Mouse (Mus musculus): Measurements from ENCODE around the gene Olfr670. TPM values are rescaled to one million over a fixed set of nuclear protein-coding genes. Genes with fewer than 3 reads are reported as not detected.
"Not testable (repeated sequence)": the region's sequence is repeated elsewhere in the genome, so short reads cannot be mapped to it uniquely, and the experiment has no call there.

The Olfr670 gene
- polyA plus RNA-seq (2015; fragmentation: Nextera tagmentation; extraction: Ambion mirVana), result not detected in 2 replicates

- 48% methylated on average over 1 of the region's 1 CpGs for WGBS (ENCODE audit: insufficient replicate concordance)
- Histone ChIP-seq H3K9ac (ENCODE audit: low read depth, low read length) (no peak within 1 kb of the TSS), H3K27me3 (ENCODE audit: control insufficient read depth, insufficient read depth, low read depth, low read length) (no peaks in the 10 kb centered on the region), H3K4me3 (ENCODE audit: low read depth, low read length) (no peak within 1 kb of the TSS), H3K4me1 (ENCODE audit: control insufficient read depth, low read depth, low read length) (no peaks in the 10 kb centered on the region), H3K27ac (ENCODE audit: low read length) (no peak within 1 kb of the TSS), H3K36me3 (ENCODE audit: control insufficient read depth, insufficient read depth) (no peaks in the 10 kb centered on the region), H3K9me3 (replicated peaks; ENCODE audit: control insufficient read depth, low read length) (no peaks in the 10 kb centered on the region), H3K4me2 (ENCODE audit: low read depth, low read length) (no peak within 1 kb of the TSS)
- ATAC-seq (ENCODE audit: low read depth), result no peak
These were observed at the start of gene Olfr670 for GRCm38 (mm10) chr7:104962520-104962919. TSS of gene Olfr670 (minus strand) at chr7:104962620.

- no peak within 1 kb of the TSS for H3K4me2 ChIP-seq (ENCODE audit: low read depth, low read length)
- no peaks in the 10 kb centered on the region for H3K9me3 ChIP-seq (replicated peaks; ENCODE audit: control insufficient read depth, low read length)
- no peaks in the 10 kb centered on the region for H3K4me1 ChIP-seq (ENCODE audit: control insufficient read depth, low read depth, low read length)
- H3K4me3 ChIP-seq (ENCODE audit: low read depth, low read length), result no peak within 1 kb of the TSS
- no peak within 1 kb of the TSS for H3K27ac ChIP-seq (ENCODE audit: low read length)
- H3K36me3 ChIP-seq (ENCODE audit: control insufficient read depth, insufficient read depth), result no peaks in the 10 kb centered on the region
- no peaks in the 10 kb centered on the region for H3K27me3 ChIP-seq (ENCODE audit: control insufficient read depth, insufficient read depth, low read depth, low read length)
- H3K9ac ChIP-seq (ENCODE audit: low read depth, low read length), result no peak within 1 kb of the TSS
- no peak for ATAC-seq (ENCODE audit: low read depth)
These were observed 39.5 kb upstream of the Olfr670 start, which contains the start of gene Olfr672 for GRCm38 (mm10) chr7:105001929-105002328. TSS of gene Olfr672 (minus strand) at chr7:105002029.

GRCm38 (mm10) chr7:104979026-104979425, 16.6 kb upstream of the Olfr670 start, which contains the start of gene Olfr671:
TSS of gene Olfr671 (minus strand) at chr7:104979126.
- no peak for ATAC-seq (ENCODE audit: low read depth)
- H3K9ac ChIP-seq (ENCODE audit: low read depth, low read length), result no peak within 1 kb of the TSS

GRCm38 (mm10) chr7:104972507-104972906, 10.1 kb upstream of the Olfr670 start:
- WGBS (ENCODE audit: insufficient replicate concordance), result 39% methylated on average over 2 of the region's 2 CpGs
- H3K4me1 ChIP-seq (ENCODE audit: control insufficient read depth, low read depth, low read length); H3K27me3 ChIP-seq (ENCODE audit: control insufficient read depth, insufficient read depth, low read depth, low read length); ATAC-seq (ENCODE audit: low read depth); H3K9ac ChIP-seq (ENCODE audit: low read depth, low read length); H3K27ac ChIP-seq (ENCODE audit: low read length); H3K4me2 ChIP-seq (ENCODE audit: low read depth, low read length); H3K36me3 ChIP-seq (ENCODE audit: control insufficient read depth, insufficient read depth); H3K9me3 ChIP-seq (replicated peaks; ENCODE audit: control insufficient read depth, low read length); H3K4me3 ChIP-seq (ENCODE audit: low read depth, low read length): not testable (repeated sequence)

More at GRCm38 (mm10) chr7:104979026-104979425, 16.6 kb upstream of the Olfr670 start, which contains the start of gene Olfr671:
- H3K27ac ChIP-seq (ENCODE audit: low read length), result no peak within 1 kb of the TSS
- no peaks in the 10 kb centered on the region for H3K27me3 ChIP-seq (ENCODE audit: control insufficient read depth, insufficient read depth, low read depth, low read length)
- no peaks in the 10 kb centered on the region for H3K4me1 ChIP-seq (ENCODE audit: control insufficient read depth, low read depth, low read length)
- H3K4me3 ChIP-seq (ENCODE audit: low read depth, low read length), result no peak within 1 kb of the TSS
- H3K4me2 ChIP-seq (ENCODE audit: low read depth, low read length), result no peak within 1 kb of the TSS
- H3K36me3 ChIP-seq (ENCODE audit: control insufficient read depth, insufficient read depth), result no peaks in the 10 kb centered on the region
- WGBS (ENCODE audit: insufficient replicate concordance), result 54% methylated on average over 1 of the region's 1 CpGs
- no peaks in the 10 kb centered on the region for H3K9me3 ChIP-seq (replicated peaks; ENCODE audit: control insufficient read depth, low read length)

- peak; percentile 47; the same call in 1 of the 2 replicates for ATAC-seq (ENCODE audit: low read depth)
- WGBS (ENCODE audit: insufficient replicate concordance), result 79% methylated on average over 16 of the region's 16 CpGs
These were observed 12.2 kb downstream of the Olfr670 start for GRCm38 (mm10) chr7:104950234-104950633.

GRCm38 (mm10) chr7:104933940-104934339, 28.5 kb downstream of the Olfr670 start, which contains the start of gene Olfr669:
TSS of gene Olfr669 (plus strand) at chr7:104934240.
- Histone ChIP-seq H3K9ac (ENCODE audit: low read depth, low read length) (no peak within 1 kb of the TSS), H3K36me3 (ENCODE audit: control insufficient read depth, insufficient read depth) (no peaks in the 10 kb centered on the region), H3K9me3 (replicated peaks; ENCODE audit: control insufficient read depth, low read length) (no peaks in the 10 kb centered on the region), H3K27me3 (ENCODE audit: control insufficient read depth, insufficient read depth, low read depth, low read length) (no peaks in the 10 kb centered on the region), H3K4me3 (ENCODE audit: low read depth, low read length) (no peak within 1 kb of the TSS), H3K27ac (ENCODE audit: low read length) (no peak within 1 kb of the TSS), H3K4me1 (ENCODE audit: control insufficient read depth, low read depth, low read length) (no peaks in the 10 kb centered on the region), H3K4me2 (ENCODE audit: low read depth, low read length) (no peak within 1 kb of the TSS)
- 54% methylated on average over 1 of the region's 1 CpGs for WGBS (ENCODE audit: insufficient replicate concordance)
- ATAC-seq (ENCODE audit: low read depth), result no peak

More at GRCm38 (mm10) chr7:104950234-104950633, 12.2 kb downstream of the Olfr670 start:
- not testable (repeated sequence) for H3K9me3 ChIP-seq (replicated peaks; ENCODE audit: control insufficient read depth, low read length); H3K36me3 ChIP-seq (ENCODE audit: control insufficient read depth, insufficient read depth); H3K4me1 ChIP-seq (ENCODE audit: control insufficient read depth, low read depth, low read length); H3K27me3 ChIP-seq (ENCODE audit: control insufficient read depth, insufficient read depth, low read depth, low read length); H3K9ac ChIP-seq (ENCODE audit: low read depth, low read length); H3K27ac ChIP-seq (ENCODE audit: low read length); H3K4me2 ChIP-seq (ENCODE audit: low read depth, low read length); H3K4me3 ChIP-seq (ENCODE audit: low read depth, low read length)

- 52% methylated on average over 1 of the region's 1 CpGs for WGBS (ENCODE audit: insufficient replicate concordance)
- no peaks in the 10 kb centered on the region for H3K36me3 ChIP-seq (ENCODE audit: control insufficient read depth, insufficient read depth)
- no peaks in the 10 kb centered on the region for H3K4me1 ChIP-seq (ENCODE audit: control insufficient read depth, low read depth, low read length)
- ATAC-seq (ENCODE audit: low read depth), result no peak
- no peaks in the 10 kb centered on the region for H3K9me3 ChIP-seq (replicated peaks; ENCODE audit: control insufficient read depth, low read length)
- H3K9ac ChIP-seq (ENCODE audit: low read depth, low read length), result no peak within 1 kb of the TSS
- no peaks in the 10 kb centered on the region for H3K27me3 ChIP-seq (ENCODE audit: control insufficient read depth, insufficient read depth, low read depth, low read length)
- no peak within 1 kb of the TSS for H3K27ac ChIP-seq (ENCODE audit: low read length)
- no peak within 1 kb of the TSS for H3K4me2 ChIP-seq (ENCODE audit: low read depth, low read length)
- no peak within 1 kb of the TSS for H3K4me3 ChIP-seq (ENCODE audit: low read depth, low read length)
These were observed 34.5 kb downstream of the Olfr670 start, which contains the start of gene Olfr668 for GRCm38 (mm10) chr7:104927957-104928356. TSS of gene Olfr668 (minus strand) at chr7:104928057.

- 67% methylated on average over 1 of the region's 1 CpGs for WGBS (ENCODE audit: insufficient replicate concordance)
- Histone ChIP-seq H3K27ac (ENCODE audit: low read length) (no peak within 1 kb of the TSS), H3K4me2 (ENCODE audit: low read depth, low read length) (no peak within 1 kb of the TSS), H3K4me1 (ENCODE audit: control insufficient read depth, low read depth, low read length) (no peaks in the 10 kb centered on the region), H3K36me3 (ENCODE audit: control insufficient read depth, insufficient read depth) (no peaks in the 10 kb centered on the region), H3K9me3 (replicated peaks; ENCODE audit: control insufficient read depth, low read length) (no peaks in the 10 kb centered on the region), H3K4me3 (ENCODE audit: low read depth, low read length) (no peak within 1 kb of the TSS), H3K27me3 (ENCODE audit: control insufficient read depth, insufficient read depth, low read depth, low read length) (no peaks in the 10 kb centered on the region), H3K9ac (ENCODE audit: low read depth, low read length) (no peak within 1 kb of the TSS)
- ATAC-seq (ENCODE audit: low read depth), result no peak
These were observed 41.0 kb downstream of the Olfr670 start, which contains the start of gene Olfr667 for GRCm38 (mm10) chr7:104921382-104921781. TSS of gene Olfr667 (minus strand) at chr7:104921482.

All from liver, embryonic 16.5 days (tissue).